Mouse (Mus musculus) heart, embryonic 10.5 days (tissue): Measurements from ENCODE around the gene Defa30. TPM values are rescaled to one million over a fixed set of nuclear protein-coding genes. Genes with fewer than 3 reads are reported as not detected.
"Not testable (repeated sequence)": the region's sequence is repeated elsewhere in the genome, so short reads cannot be mapped to it uniquely, and the experiment has no call there.

ENCODE experiments used
- DNase-seq: peaks from one replicate; pipeline ENCODE4 v3.0.0-alpha.2; 2017; ENCODE audit warnings: low spot score
- H3K27ac ChIP-seq: fragments of 300-500 bp; sonication (generic); 2 replicates; pipeline ENCODE4 v1.5.1; 2016; ENCODE audit warnings: mild to moderate bottlenecking
- H3K27me3 ChIP-seq: fragments of 300-500 bp; sonication (generic); 2 replicates; pipeline ENCODE4 v1.6.1; 2016; ENCODE audit warnings: mild to moderate bottlenecking; ENCODE audit not compliant: poor library complexity, insufficient read depth, severe bottlenecking
- H3K36me3 ChIP-seq: fragments of 300-500 bp; sonication (generic); 2 replicates; pipeline ENCODE4 v1.6.1; 2016; ENCODE audit warnings: mild to moderate bottlenecking, moderate library complexity
- H3K4me1 ChIP-seq: fragments of 300-500 bp; sonication (generic); 2 replicates; pipeline ENCODE4 v1.6.1; 2016; ENCODE audit warnings: mild to moderate bottlenecking
- H3K4me3 ChIP-seq: fragments of 300-500 bp; sonication (generic); 2 replicates; pipeline ENCODE4 v1.5.1; 2016; ENCODE audit warnings: mild to moderate bottlenecking, moderate library complexity
- H3K9me3 ChIP-seq: fragments of 300-500 bp; sonication (generic); 2 replicates; pipeline ENCODE4 v1.6.1; 2016; ENCODE audit warnings: mild to moderate bottlenecking, moderate library complexity
- WGBS: fragments of 180-500 bp; shearing (Covaris S2); methylation state at CpG from one replicate; pipeline ENCODE4 v1.1.7; 2016; 5-methylcytosine and 5-hydroxymethylcytosine counted together
- polyA plus RNA-seq: library from polyadenylated mRNA; unstranded; fragments of >200 nt; fragmentation: Nextera tagmentation; extraction: Ambion mirVana; gene quantifications from 2 replicates; pipeline ENCODE4 v1.2.1, GENCODE M21; 2016

Defa30 gene
- not detected in 2 replicates for polyA plus RNA-seq

GRCm38 (mm10) chr8:21134342-21134741 lies at the start of gene Defa30:
Gene Defa30, plus strand, starts transcription at chr8:21134642.
- H3K4me1 ChIP-seq, H3K36me3 ChIP-seq, H3K27me3 ChIP-seq, H3K9me3 ChIP-seq, H3K4me3 ChIP-seq, H3K27ac ChIP-seq, DNase-seq: not testable (repeated sequence)
- 63% methylated on average over 3 of the region's 3 CpGs for WGBS

- WGBS: 33% methylated on average over 4 of the region's 4 CpGs
- H3K27me3 ChIP-seq: no peaks in the 10 kb centered on the region
- no peak for DNase-seq
Measured at GRCm38 (mm10) chr8:21093106-21093505, 41.3 kb upstream of the Defa30 start.

GRCm38 (mm10) chr8:21095950-21096349 lies 38.5 kb upstream of the Defa30 start, which contains the start of gene Gm14851:
Gene Gm14851, minus strand, starts transcription at chr8:21096050.
- H3K4me1 ChIP-seq, H3K9me3 ChIP-seq, DNase-seq, H3K36me3 ChIP-seq, H3K27me3 ChIP-seq, H3K4me3 ChIP-seq, H3K27ac ChIP-seq: not testable (repeated sequence)
- WGBS: 60% methylated on average over 1 of the region's 2 CpGs

More at GRCm38 (mm10) chr8:21093106-21093505, 41.3 kb upstream of the Defa30 start:
- H3K36me3 ChIP-seq: no peaks in the 10 kb centered on the region
- H3K4me3 ChIP-seq: no peak overlapping the region
- H3K27ac ChIP-seq: no peak overlapping the region
- H3K9me3 ChIP-seq: no peaks in the 10 kb centered on the region
- H3K4me1 ChIP-seq: no peaks in the 10 kb centered on the region

GRCm38 (mm10) chr8:21161977-21162376 lies 27.5 kb downstream of the Defa30 start, which contains the start of gene Defa22:
Gene Defa22, plus strand, starts transcription at chr8:21162277.
- no CpG with 5 or more reads among the region's 1 CpGs for WGBS
- H3K27ac ChIP-seq, H3K36me3 ChIP-seq: not testable (repeated sequence)

More at GRCm38 (mm10) chr8:21161977-21162376, 27.5 kb downstream of the Defa30 start, which contains the start of gene Defa22:
- not testable (repeated sequence) for H3K9me3 ChIP-seq, H3K4me1 ChIP-seq, H3K4me3 ChIP-seq, H3K27me3 ChIP-seq, DNase-seq

Other genes starting within 250 kb of the Defa30 start
- not detected in 2 replicates for gene Defb33, start 242.0 kb upstream of the Defa30 start, polyA plus RNA-seq
- gene Gm15056, start 232.0 kb upstream of the Defa30 start, polyA plus RNA-seq: not detected in 2 replicates
- gene Gm6040, start 212.6 kb upstream of the Defa30 start, polyA plus RNA-seq: not detected in 2 replicates
- not detected in 2 replicates for gene AY761185, start 189.9 kb upstream of the Defa30 start, polyA plus RNA-seq
- not detected in 2 replicates for gene Defa21, start 109.1 kb upstream of the Defa30 start, polyA plus RNA-seq
- gene Defa23, start 79.6 kb upstream of the Defa30 start, polyA plus RNA-seq: not detected in 2 replicates
- not detected in 2 replicates for gene Defa35, start 69.6 kb upstream of the Defa30 start, polyA plus RNA-seq
- not detected in 2 replicates for gene Defa25, start 50.2 kb upstream of the Defa30 start, polyA plus RNA-seq
- not detected in 2 replicates for gene Gm14851, start 38.6 kb upstream of the Defa30 start, polyA plus RNA-seq
- gene Defa22, start 27.6 kb downstream of the Defa30 start, polyA plus RNA-seq: not detected in 2 replicates
- gene Defa31, start 57.0 kb downstream of the Defa30 start, polyA plus RNA-seq: not detected in 2 replicates
- gene Gm15293, start 66.9 kb downstream of the Defa30 start, polyA plus RNA-seq: not detected in 2 replicates
- gene Gm15292, start 115.1 kb downstream of the Defa30 start, polyA plus RNA-seq: not detected in 2 replicates
- not detected in 2 replicates for gene Defa27, start 180.9 kb downstream of the Defa30 start, polyA plus RNA-seq
- not detected in 2 replicates for gene Defa29, start 192.4 kb downstream of the Defa30 start, polyA plus RNA-seq
- not detected in 2 replicates for gene Defa2, start 243.9 kb downstream of the Defa30 start, polyA plus RNA-seq